Mouse (Mus musculus) lung, postnatal 0 days (tissue): Measurements from ENCODE around the gene Lmx1a. TPM values are rescaled to one million over a fixed set of nuclear protein-coding genes. Genes with fewer than 3 reads are reported as not detected.

ENCODE experiments used
- ATAC-seq: fragments of 200-750 bp; cut with Nextera tagmentation; 2 replicates; pipeline ENCODE4 v1.8.0; 2017; ENCODE audit warnings: moderate library complexity
- DNase-seq: peaks from one replicate; pipeline ENCODE4 v3.0.0-alpha.2; 2016; ENCODE audit warnings: low spot score
- H3K27ac ChIP-seq: fragments of 300-500 bp; sonication (generic); 2 replicates; pipeline ENCODE4 v1.5.1; 2014; ENCODE audit warnings: antibody characterized with exemption, mild to moderate bottlenecking, low read length, mixed read lengths
- H3K27me3 ChIP-seq: fragments of 300-500 bp; sonication (generic); replicated peaks from 2 replicates; pipeline ENCODE4 v1.6.1; 2014; ENCODE audit warnings: low read length, mixed read lengths; ENCODE audit not compliant: insufficient read depth
- H3K36me3 ChIP-seq: fragments of 300-500 bp; sonication (generic); 2 replicates; pipeline ENCODE4 v1.6.1; 2014; ENCODE audit warnings: low read length, mixed read lengths; ENCODE audit not compliant: insufficient read depth
- H3K4me1 ChIP-seq: fragments of 300-500 bp; sonication (generic); 2 replicates; pipeline ENCODE4 v1.6.1; 2014; ENCODE audit warnings: antibody characterized with exemption, low read depth, low read length, mixed read lengths; ENCODE audit not compliant: insufficient read depth
- H3K4me2 ChIP-seq: fragments of 300-500 bp; sonication (generic); replicated peaks from 2 replicates; pipeline ENCODE4 v1.6.1; 2014; ENCODE audit warnings: low read depth, mild to moderate bottlenecking, low read length, moderate library complexity, mixed read lengths
- H3K4me3 ChIP-seq: fragments of 300-500 bp; sonication (generic); 2 replicates; pipeline ENCODE4 v1.5.1; 2014; ENCODE audit warnings: low read depth, low read length
- H3K9ac ChIP-seq: fragments of 300-500 bp; sonication (generic); replicated peaks from 2 replicates; pipeline ENCODE4 v1.6.1; 2014; ENCODE audit warnings: low read depth, mild to moderate bottlenecking
- H3K9me3 ChIP-seq: fragments of 300-500 bp; sonication (generic); 2 replicates; pipeline ENCODE4 v1.6.1; 2016; ENCODE audit warnings: low read length, mixed read lengths
- CTCF ChIP-seq: IDR thresholded peaks from 2 replicates; pipeline ENCODE4 v1.5.1; 2016; ENCODE audit warnings: antibody characterized with exemption, mild to moderate bottlenecking
- EP300 ChIP-seq: IDR thresholded peaks from 2 replicates; pipeline ENCODE4 v1.6.1; 2016; ENCODE audit warnings: antibody characterized with exemption, mild to moderate bottlenecking, control low read depth
- WGBS: fragments of 180-500 bp; shearing (Covaris S2); extraction: QIAGEN DNeasy Blood & Tissue Kit; methylation state at CpG from one replicate; pipeline ENCODE4 v1.1.7; 2014; 5-methylcytosine and 5-hydroxymethylcytosine counted together
- polyA plus RNA-seq: library from polyadenylated mRNA; unstranded; fragments of >200 nt; fragmentation: Nextera tagmentation; extraction: Ambion mirVana; gene quantifications from 2 replicates; pipeline ENCODE4 v1.2.1, GENCODE M21; 2015

Lmx1a gene
- polyA plus RNA-seq, 1 experiment from 2014 or later = not detected

GRCm38 (mm10) chr1:167878354-167878753, 189.3 kb downstream of the Lmx1a start:
- Histone ChIP-seq H3K27ac (no peak overlapping the region), H3K27me3 (no peaks in the 10 kb centered on the region), H3K9me3 (no peaks in the 10 kb centered on the region), H3K4me1 (no peaks in the 10 kb centered on the region), H3K4me2 (no peak overlapping the region), H3K4me3 (no peak overlapping the region), H3K36me3 (no peaks in the 10 kb centered on the region), H3K9ac (no peak overlapping the region)
- DNase-seq (no peak), ATAC-seq (no peak)
- no peak for TF ChIP-seq EP300
- no peak for TF ChIP-seq CTCF
- WGBS = 62% methylated on average over 11 of the region's 11 CpGs

- Histone ChIP-seq H3K4me2 (no peak overlapping the region), H3K27me3 (no peaks in the 10 kb centered on the region), H3K9me3 (no peaks in the 10 kb centered on the region), H3K4me3 (no peak overlapping the region), H3K27ac (no peak overlapping the region), H3K36me3 (no peaks in the 10 kb centered on the region), H3K4me1 (0 out of 2 replicates have a peak, but pooled peaks cover 2% of the 10 kb centered on the region), H3K9ac (no peak overlapping the region)
- no peak for TF ChIP-seq EP300
- no peak for TF ChIP-seq CTCF
- DNase-seq (no peak), ATAC-seq (no peak)
- 82% methylated on average over 5 of the region's 5 CpGs for WGBS
Measured at GRCm38 (mm10) chr1:167885776-167886175, 196.7 kb downstream of the Lmx1a start.

GRCm38 (mm10) chr1:167888120-167888519, 199.1 kb downstream of the Lmx1a start:
- DNase-seq (no peak), ATAC-seq (no peak)
- H3K4me2 ChIP-seq = peak overlapping the region; percentile 48
- H3K36me3 ChIP-seq = no peaks in the 10 kb centered on the region
- 0 out of 2 replicates have a peak overlapping the region, but pooled peaks have one; percentile 14 for H3K4me3 ChIP-seq
- 0 out of 2 replicates have a peak, but pooled peaks cover 2% of the 10 kb centered on the region for H3K4me1 ChIP-seq
- TF ChIP-seq EP300 = no peak
- no peak for TF ChIP-seq CTCF
- WGBS = 53% methylated on average over 5 of the region's 5 CpGs
- no peaks in the 10 kb centered on the region for H3K9me3 ChIP-seq
- no peak overlapping the region for H3K9ac ChIP-seq
- no peaks in the 10 kb centered on the region for H3K27me3 ChIP-seq
- H3K27ac ChIP-seq = no peak overlapping the region

DNA sequence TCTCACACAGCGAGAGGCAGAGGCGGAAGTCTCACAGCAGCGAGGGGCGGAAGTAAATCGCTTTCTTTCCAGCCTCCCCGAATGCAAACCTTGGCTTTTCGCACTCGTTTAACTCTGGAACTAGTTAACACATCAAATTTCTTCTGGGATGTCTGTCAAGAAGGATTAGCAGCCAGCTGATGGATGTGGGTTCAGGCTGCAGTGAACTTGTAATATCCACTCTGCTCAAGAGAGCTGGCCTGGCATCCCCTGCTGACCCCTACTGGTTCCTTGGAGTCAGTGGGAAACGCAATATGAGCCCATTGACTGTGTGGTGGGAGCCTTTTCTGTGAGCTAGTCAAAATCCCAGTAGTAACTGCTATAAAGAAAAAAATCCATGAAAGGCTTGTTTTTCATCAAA, 199.8 kb downstream of the Lmx1a start:
- peak overlapping the region; percentile 14; the same call in 1 of the 2 replicates for H3K4me3 ChIP-seq
- H3K27ac ChIP-seq = no peak overlapping the region
- peak; percentile 25 for DNase-seq
- WGBS = 10% methylated on average over 9 of the region's 9 CpGs
- peak overlapping the region; percentile 48 for H3K4me2 ChIP-seq
- H3K27me3 ChIP-seq = no peaks in the 10 kb centered on the region
- ATAC-seq = no peak
- no peaks in the 10 kb centered on the region for H3K9me3 ChIP-seq
- H3K36me3 ChIP-seq = no peaks in the 10 kb centered on the region
- 0 out of 2 replicates have a peak overlapping the region, but pooled peaks have one; percentile 34 for H3K9ac ChIP-seq
- TF ChIP-seq EP300 (no peak), CTCF (peak; percentile 54)
- H3K4me1 ChIP-seq = 0 out of 2 replicates have a peak, but pooled peaks cover 2% of the 10 kb centered on the region

DNA sequence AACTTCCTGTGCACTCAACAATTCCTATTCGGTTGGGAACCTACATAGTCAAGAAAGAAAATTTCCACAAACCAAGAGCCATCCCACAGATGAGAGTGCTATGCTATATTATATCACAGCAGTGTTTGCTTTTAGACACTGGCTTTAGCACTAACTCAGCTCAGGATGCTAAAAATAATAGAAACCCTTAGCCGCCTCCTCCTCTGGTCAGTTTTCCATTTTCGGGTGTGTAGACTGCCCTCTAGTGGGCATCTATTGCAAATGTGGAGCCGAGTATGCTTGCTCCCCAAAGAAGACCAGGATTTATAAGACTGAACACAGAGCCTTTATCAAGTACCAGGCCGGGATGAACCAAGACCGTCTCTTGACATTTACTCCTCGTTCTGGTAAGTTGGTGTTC, 207.2 kb downstream of the Lmx1a start:
- Histone ChIP-seq H3K27me3 (no peaks in the 10 kb centered on the region), H3K9ac (no peak overlapping the region), H3K4me1 (no peaks in the 10 kb centered on the region), H3K4me3 (no peak overlapping the region), H3K4me2 (no peak overlapping the region), H3K9me3 (no peaks in the 10 kb centered on the region), H3K27ac (no peak overlapping the region), H3K36me3 (no peaks in the 10 kb centered on the region)
- DNase-seq = peak; percentile 75
- TF ChIP-seq CTCF (peak; percentile 74), EP300 (no peak)
- 31% methylated on average over 7 of the region's 7 CpGs for WGBS
- ATAC-seq = no peak

Other genes starting within 250 kb of the Lmx1a start
- 0.99 and 1.1 TPM in 2 replicates for gene Lrrc52, start 222.5 kb upstream of the Lmx1a start, polyA plus RNA-seq
- gene Rxrg, start 90.9 kb upstream of the Lmx1a start, polyA plus RNA-seq = 0.42 and 0.60 TPM in 2 replicates